Mouse (Mus musculus) retina, postnatal 7 days (tissue): Measurements from ENCODE around the gene Gm13199.

ENCODE experiments used
- DNase-seq: peaks from one replicate; pipeline ENCODE4 v3.0.0-alpha.2; 2012; ENCODE audit warnings: low read depth, low spot score

Gene Gm13199

DNA sequence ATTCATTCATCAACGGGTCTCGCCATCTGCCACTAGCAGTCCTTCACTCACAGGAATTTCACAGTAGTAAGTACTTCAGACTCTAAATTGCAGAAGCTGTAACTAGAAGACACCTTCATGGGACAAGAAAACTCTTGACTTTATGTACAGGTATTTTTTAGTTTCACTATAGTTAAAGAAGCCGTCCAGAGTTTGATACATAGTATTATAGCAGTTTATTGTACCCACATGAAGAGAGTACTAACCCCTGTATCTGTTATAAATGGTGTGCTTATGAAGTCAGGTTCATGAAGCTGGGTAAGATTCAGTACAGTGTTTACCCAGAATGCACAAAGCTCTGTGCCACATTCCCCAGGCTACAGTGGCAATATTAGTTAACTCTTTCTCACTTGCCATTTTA, at the start of gene Gm13199:
Gene Gm13199, minus strand, starts transcription at position 101 of the 400 bp plus-strand sequence.
- no peak for DNase-seq

- no peak for DNase-seq
These were observed 48.7 kb upstream of the Gm13199 start for GRCm38 (mm10) chr2:5911282-5911965.

DNA sequence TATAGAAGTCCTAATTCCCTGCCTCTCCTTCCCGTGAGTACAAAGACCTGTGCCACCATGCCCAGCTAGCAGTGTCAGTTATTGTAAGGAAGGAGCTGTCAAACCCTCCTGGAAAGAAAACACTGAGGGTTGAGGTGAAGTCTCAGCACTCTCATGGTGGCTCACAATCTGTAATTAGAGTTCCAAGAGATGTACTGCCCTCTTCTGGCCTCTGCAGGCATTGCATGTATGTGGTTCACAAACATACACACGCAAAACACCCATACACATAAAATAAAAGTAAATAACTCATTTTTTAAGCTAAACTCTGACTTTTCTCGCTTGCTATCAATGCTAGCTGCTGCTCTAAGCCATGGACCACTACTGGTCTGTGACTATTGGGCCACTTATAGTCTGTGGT, 43.9 kb upstream of the Gm13199 start:
- DNase-seq = no peak

DNA sequence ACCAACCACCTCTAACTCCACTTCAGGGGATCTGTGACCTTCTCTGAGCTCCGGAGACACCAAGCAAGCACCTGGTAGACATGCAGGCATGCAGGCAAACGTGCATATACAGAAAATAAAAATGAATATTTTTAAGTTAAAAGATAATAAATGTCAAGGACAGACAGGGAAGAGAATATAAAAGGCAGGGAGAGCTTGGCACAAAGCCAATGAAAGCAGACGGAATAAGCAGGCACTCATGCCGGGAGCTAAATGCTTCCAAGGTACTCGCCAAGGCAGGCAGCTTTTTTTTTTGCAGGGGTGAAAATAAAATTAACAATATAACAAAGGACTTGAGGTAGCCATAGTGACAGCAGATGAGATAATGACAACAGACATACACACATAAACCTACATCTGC, 43.4 kb upstream of the Gm13199 start:
- no peak for DNase-seq

DNA sequence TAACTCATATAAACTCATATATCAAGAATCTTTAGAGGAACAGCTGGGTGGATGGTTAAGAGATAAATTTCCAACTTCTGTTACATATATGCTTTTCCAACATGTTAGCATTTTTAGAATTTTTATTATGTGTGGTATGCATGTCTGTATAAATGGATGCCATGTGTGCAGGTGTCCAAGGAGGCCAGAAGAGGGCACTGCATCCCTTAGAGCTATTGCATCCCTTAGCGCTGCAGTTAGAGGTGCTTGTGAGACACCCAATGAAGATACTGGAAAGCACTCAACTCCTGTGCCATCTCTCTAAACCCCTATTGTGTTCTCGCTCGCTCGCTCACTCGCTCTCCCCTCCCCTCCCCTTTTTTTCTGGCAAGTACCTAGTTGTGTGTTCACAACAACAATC, 37.4 kb upstream of the Gm13199 start:
- DNase-seq = no peak

GRCm38 (mm10) chr2:5894843-5895570, 32.3 kb upstream of the Gm13199 start, which contains the start of gene Sec61a2:
Gene Sec61a2, minus strand, starts transcription at chr2:5895432.
- peak; percentile 96 for DNase-seq

DNA sequence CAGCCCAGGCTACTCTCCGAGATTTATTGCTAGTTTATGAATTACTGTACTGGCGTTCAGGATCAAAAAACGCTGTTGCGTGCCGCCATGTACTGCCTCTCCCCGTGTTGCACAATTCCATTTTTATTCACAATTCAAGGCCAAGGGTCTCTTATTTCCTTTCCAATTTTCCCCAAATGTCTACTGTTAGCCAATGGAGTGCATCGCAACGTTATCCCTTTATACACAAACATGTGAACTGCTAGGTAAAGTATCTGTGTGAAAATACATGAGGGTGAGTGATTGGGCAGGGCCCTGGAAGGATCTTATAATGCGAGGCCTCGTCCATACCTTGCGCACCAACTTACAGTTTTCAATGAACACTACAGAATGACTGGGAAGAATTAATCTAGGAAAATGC, 31.6 kb upstream of the Gm13199 start:
- no peak for DNase-seq

GRCm38 (mm10) chr2:5889412-5889811, 26.7 kb upstream of the Gm13199 start:
- no peak for DNase-seq

DNA sequence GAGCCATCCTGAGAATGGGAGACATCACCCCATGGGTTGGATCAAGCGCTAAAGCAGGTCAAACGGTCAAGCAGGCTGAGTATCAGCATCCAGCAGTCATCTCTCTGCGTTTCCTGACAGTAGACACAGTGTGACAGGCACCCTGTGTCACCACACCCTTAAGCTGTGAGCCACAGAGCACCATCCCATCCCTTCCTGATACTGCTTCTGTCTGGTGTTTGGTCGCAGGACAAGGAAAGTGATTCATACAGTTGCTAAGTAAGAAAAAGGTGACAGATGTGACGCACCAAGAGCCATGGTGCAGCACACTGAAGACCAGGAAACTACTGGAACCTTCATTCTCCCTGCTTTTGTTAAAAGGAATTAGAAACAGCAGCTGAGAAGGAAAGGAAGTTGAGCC, 26.1 kb upstream of the Gm13199 start:
- no peak for DNase-seq

- DNase-seq = no peak
These were observed 14.7 kb upstream of the Gm13199 start for GRCm38 (mm10) chr2:5877446-5877845.

DNA sequence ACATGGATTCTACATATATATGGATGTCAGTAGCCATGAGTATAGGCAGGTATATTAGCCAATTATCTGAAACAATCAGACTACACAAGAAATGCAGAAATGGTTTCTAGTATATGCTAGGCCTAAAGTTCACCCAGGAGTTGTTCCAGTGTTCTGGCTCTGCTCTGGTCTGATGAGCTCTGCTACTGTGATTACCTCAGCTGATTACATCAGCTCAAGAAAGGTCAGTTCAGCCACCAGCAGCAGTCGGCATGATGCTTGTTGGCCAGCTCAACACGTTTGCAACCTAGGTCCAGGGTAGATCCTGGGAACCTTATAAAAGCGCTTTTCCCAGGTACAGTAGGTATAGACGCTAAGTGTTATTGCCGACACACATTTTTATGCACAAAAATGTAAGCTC, 7.0 kb upstream of the Gm13199 start:
- no peak for DNase-seq

- DNase-seq = no peak
These were observed 4.9 kb upstream of the Gm13199 start for GRCm38 (mm10) chr2:5867681-5868080.

- DNase-seq = no peak
These were observed 10.9 kb downstream of the Gm13199 start for GRCm38 (mm10) chr2:5851866-5852265.

DNA sequence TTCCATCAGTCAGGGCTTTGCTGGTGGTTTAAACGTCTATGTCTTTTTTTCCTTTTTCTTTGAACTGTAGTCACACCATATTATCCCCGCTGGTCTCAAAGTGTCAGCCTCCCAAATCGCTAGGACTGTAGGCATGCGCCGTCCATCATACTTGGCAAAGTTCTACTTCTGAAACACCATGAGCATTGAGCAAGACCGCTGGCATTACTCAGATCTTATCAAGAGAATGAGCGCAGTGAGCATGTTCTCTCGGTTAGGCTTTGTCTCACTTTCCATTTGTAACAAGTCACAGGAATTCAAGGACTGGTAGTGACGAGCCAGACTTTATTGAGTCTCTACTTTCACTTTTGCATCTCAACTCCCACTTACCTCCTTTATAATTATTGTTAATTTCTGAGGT, 11.6 kb downstream of the Gm13199 start:
- no peak for DNase-seq

DNA sequence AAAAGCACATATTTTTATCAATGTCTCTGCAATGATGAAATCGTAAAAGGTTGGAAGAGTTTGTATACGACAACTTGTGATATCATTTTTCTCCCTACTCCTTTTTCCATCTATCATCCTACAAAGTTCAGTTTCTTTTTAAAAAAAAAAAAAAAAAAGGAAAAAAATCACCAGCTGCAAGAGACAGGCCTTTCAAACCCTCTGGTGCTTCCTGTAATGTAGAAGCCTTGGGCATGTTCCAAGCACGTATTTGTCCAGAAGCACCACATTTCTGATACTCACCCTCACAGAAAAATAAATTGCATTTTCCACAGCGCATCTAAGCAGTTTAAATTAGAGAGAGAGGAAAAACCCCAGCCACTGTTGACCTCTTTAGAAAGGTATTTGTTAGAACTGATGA, 16.9 kb downstream of the Gm13199 start:
- no peak for DNase-seq

DNA sequence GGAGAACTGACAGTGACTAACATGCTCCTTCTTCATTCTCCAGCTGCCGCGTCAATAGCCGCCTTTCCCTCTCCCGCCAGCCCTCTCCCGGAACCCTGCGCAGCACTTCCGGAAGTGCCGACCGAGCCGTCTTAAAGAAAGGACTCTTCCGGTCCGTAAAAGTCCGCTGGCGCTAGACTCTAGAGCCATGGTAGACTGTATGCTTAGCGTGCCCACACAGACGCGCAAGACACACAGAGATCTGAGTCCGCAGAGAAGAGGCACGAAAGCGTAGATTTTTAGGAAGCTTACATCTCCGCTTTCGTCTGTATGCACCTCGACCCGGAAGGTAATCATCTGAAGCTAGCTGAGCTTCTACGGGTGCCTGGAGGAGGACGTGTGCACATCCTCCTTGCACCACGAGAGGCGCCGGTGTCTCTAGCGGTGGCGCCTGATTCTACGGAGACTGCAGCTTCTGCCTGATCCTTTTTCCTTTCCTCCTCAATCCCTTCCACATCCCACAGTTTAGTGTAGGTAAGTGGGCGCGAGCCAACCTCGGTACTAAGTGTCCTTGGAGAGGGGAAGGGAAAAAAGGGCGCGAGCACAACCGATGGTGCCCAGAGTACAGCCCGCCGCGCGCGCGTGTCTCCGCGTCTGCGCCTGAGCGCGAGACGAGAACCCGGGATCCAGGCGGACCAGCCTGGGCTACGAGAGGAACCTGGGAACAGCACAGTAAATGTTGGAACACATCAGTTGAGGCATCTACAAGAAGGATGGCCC, 17.7 kb downstream of the Gm13199 start, which contains the start of the genes Nudt5 and Cdc123:
Gene Nudt5, plus strand, starts transcription at position 147 of the 759 bp plus-strand sequence.
Gene Cdc123, minus strand, starts transcription at position 292 of the 759 bp plus-strand sequence.
- DNase-seq = peak; percentile 92

DNA sequence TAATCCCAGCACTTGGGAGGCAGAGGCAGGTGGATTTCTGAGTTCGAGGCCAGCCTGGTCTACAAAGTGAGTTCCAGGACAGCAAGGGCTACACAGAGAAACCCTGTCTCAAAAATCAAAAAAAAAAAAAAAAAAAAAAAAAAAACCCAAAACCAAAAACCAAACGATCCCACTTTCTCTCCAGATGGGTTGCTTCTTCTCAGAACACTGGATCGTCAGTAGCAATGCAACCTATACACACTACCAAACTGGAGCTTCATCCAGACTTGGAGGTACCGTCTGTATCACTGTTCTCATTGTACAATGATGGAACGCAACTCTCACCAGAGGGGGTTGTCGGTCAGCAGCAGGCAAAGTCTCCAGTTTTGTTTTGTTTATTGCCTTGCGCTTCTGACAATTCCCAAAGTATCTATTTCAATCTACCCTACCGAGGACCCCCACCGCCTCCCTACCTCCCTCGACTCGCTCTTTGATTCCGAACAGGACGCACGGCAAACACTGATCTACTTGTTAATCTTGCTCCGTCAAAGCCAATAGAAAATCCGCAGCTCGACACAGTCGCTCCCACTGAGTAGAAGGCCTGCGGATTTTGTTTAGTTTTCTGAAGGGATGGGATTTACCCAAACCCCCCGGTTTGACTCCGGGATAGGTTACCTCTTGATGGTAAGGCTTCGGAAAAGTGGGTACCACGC, 18.4 kb downstream of the Gm13199 start:
- DNase-seq = no peak

DNA sequence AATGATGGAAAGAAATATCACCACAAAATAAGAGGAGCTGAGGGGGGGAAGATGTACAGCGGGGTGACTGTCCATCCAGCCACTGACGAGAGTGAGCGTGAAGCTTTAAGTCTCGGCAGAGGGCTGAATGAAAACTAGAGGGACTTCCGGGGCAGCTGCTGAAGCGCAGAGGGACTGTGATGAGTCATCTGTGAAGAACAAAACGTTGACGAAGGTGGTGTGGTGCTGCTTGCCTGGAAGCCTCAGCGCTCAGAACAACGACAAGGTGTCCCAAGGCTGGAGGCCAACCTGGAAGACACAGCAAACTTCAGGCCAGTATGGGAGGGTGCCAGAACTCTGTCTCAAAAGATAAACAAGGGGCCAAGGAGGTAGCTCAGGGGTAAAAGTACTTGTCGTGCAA, 21.9 kb downstream of the Gm13199 start:
- no peak for DNase-seq

GRCm38 (mm10) chr2:5825265-5825913, 37.3 kb downstream of the Gm13199 start:
- DNase-seq = no peak

- no peak for DNase-seq
These were observed 38.0 kb downstream of the Gm13199 start for GRCm38 (mm10) chr2:5824685-5825084.

DNA sequence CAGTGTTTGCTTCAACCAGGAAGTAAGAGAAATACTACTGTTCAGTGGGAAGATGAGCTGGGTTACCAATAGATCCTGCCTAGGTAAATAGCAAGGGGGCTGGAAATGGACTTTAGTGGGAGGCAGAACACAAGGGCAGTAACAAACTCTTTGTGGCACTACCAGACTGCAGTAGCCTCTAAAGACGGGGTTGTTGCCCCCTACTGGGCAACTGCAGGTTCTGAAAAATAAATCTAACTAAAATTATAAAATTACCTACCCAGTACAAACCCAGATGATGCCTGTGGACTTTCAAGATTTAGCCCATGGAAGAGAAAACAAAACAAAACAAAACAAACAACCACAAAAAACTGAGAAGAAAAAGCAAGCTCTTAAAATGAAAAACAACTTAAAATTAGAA, 38.5 kb downstream of the Gm13199 start:
- DNase-seq = no peak
